ENCODE assay signal across 8 mouse cellular contexts in the genomic region with DNA sequence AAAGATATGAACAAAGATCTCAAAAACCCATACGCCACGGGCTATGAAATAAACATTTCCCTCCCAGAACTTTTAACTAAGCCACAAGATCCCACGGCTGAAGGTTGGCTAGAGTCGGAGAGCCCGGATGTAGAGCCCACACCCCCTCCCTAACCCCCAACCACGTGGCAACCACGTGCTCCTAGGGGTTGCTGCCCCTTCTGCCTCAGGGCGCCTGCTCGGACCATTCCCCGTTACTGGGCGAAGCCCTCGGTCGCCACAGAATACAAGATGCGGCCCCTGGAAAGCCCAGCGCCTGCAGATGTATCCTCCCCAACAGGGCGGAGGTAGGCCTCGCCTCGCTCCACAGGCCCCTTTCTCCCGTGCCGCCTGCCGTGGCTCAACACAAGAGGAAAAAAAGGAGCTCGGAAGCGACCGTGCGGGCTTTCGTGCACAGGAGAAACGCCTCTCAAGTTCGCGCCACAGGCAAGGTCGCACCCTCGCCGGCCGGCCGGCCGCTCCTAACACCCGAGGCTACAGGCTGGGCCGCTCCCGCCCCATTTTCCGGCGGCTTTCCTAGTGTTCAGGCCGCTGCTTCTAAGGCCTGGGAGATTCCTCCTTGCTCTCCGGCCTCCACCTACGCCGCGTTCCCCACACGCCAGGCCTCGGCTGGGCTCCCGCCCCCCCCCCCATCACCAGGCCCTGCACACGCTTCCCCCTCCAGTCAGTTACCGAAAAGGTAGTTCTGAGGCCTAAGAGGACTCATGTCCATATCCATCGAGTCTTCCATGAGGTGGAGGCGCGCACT. TPM values are rescaled to one million over a fixed set of nuclear protein-coding genes. Genes with fewer than 3 reads are reported as not detected.
A peak's percentile ranks its signal among the peaks of the same experiment; 100 is the strongest.
DNase-seq lines count a peak whose midpoint lies in the region; ATAC-seq and TF ChIP-seq lines count a peak whose summit lies in the region.

No protein-coding gene starts in this region.

- peak overlapping the region; percentile 42; the same call in 1 of the 2 replicates for H3K27ac ChIP-seq in cerebellum, adult 2 months (ENCODE audit: insufficient read depth, low read length)
- H3K27ac ChIP-seq in hindbrain, embryonic 10.5 days, result peak overlapping the region; percentile 98

- DNase-seq in MN1 (ENCODE audit: low spot score), result peak; percentile 92
- DNase-seq in cerebellum, adult 2 months, result peak; percentile 48 to 60
- peak; percentile 82 for DNase-seq in hindbrain, embryonic 10.5 days (ENCODE audit: low spot score)
- DNase-seq in layer of hippocampus, postnatal 14 days (ENCODE audit: low spot score in 2 of 2), result peak; percentile 66 to 74
- DNase-seq in lung, postnatal 25 days (ENCODE audit: low spot score), result peak; percentile 43
- DNase-seq in retina, postnatal 7 days (ENCODE audit: low read depth, low spot score), result peak; percentile 59
- peak; percentile 68 for DNase-seq in urinary bladder, postnatal 14 days (ENCODE audit: low spot score)

- H3K9me3 ChIP-seq in hindbrain, embryonic 10.5 days, result no peaks in the 10 kb centered on the region

- no peaks in the 10 kb centered on the region for H3K4me1 ChIP-seq in cerebellum, adult 2 months (ENCODE audit: control insufficient read depth, insufficient read depth, low read length)
- peaks cover 20% of the 10 kb centered on the region for H3K4me1 ChIP-seq in hindbrain, embryonic 10.5 days (replicated peaks)

- 2% methylated on average over 52 of the region's 53 CpGs for WGBS in cerebellum, adult 2 months
- 2% methylated on average over 53 of the region's 53 CpGs for WGBS in hindbrain, embryonic 10.5 days

- H3K36me3 ChIP-seq in hindbrain, embryonic 10.5 days, result peaks cover 43% of the 10 kb centered on the region

- H3K4me3 ChIP-seq in cerebellum, adult 2 months (replicated peaks; ENCODE audit: insufficient read depth, low read depth, low read length), result peak overlapping the region; percentile 94
- H3K4me3 ChIP-seq in hindbrain, embryonic 10.5 days, result peak overlapping the region; percentile 96

- TF ChIP-seq CTCF in cerebellum, adult 2 months (IDR thresholded peaks at IDR 0.05; ENCODE audit: borderline replicate concordance, insufficient read depth, low read depth, low read length), result no peak

- no peak for TF ChIP-seq POLR2A in cerebellum, adult 2 months (IDR thresholded peaks at IDR 0.05; ENCODE audit: borderline replicate concordance, insufficient read depth, low read length)

- ATAC-seq in frontal cortex, adult (ENCODE audit: low TSS enrichment), result peak; percentile 43

- H3K27me3 ChIP-seq in cerebellum, adult 2 months (ENCODE audit: control insufficient read depth, insufficient read depth, low read length), result no peaks in the 10 kb centered on the region
- no peaks in the 10 kb centered on the region for H3K27me3 ChIP-seq in hindbrain, embryonic 10.5 days (ENCODE audit: insufficient read depth, poor library complexity, severe bottlenecking)

RNA-seq across cellular contexts. Expression of a gene that starts 0.6 kb away (rescaled TPM):
- polyA plus RNA-seq in cerebellum, adult 2 months (2012; rRNA removed), result 255 and 267 TPM in 2 replicates
- 691 and 1,253 TPM in 2 replicates for polyA plus RNA-seq in hindbrain, embryonic 10.5 days (2016; fragmentation: Nextera tagmentation; extraction: Ambion mirVana)
- total RNA-seq in layer of hippocampus, postnatal 14 days (2021), result 100 to 1,000 TPM; 176 to 188 TPM

RNA-seq across cellular contexts. Expression of a gene that starts 15.2 kb away (rescaled TPM):
- polyA plus RNA-seq in cerebellum, adult 2 months (2012; rRNA removed), result 5.4 and 7.2 TPM in 2 replicates
- 5.9 and 7.7 TPM in 2 replicates for polyA plus RNA-seq in hindbrain, embryonic 10.5 days (2016; fragmentation: Nextera tagmentation; extraction: Ambion mirVana)
- total RNA-seq in layer of hippocampus, postnatal 14 days (2021), result 1 to 10 TPM; 5.6 to 6.2 TPM

RNA-seq across cellular contexts. Expression of a gene that starts 41.0 kb away (rescaled TPM):
- 12.4 and 14.3 TPM in 2 replicates for polyA plus RNA-seq in cerebellum, adult 2 months (2012; rRNA removed)
- 11.9 and 17.9 TPM in 2 replicates for polyA plus RNA-seq in hindbrain, embryonic 10.5 days (2016; fragmentation: Nextera tagmentation; extraction: Ambion mirVana)
- total RNA-seq in layer of hippocampus, postnatal 14 days (2021), result not detected

Comparison
In these comparisons a context has a peak if more than half of its experiments do, and no peak if none do; other contexts are left out.
1. Peak in every context shown above with its lines: DNase-seq, ATAC-seq, H3K4me3 ChIP-seq and H3K27ac ChIP-seq.